8 mouse cellular contexts compared by ENCODE assay signal in genomic region chr19:37174116-37174715, GRCm38 (mm10). TPM values are rescaled to one million over a fixed set of nuclear protein-coding genes. Genes with fewer than 3 reads are reported as not detected.
DNase-seq lines count a peak whose midpoint lies in the region; ATAC-seq and TF ChIP-seq lines count a peak whose summit lies in the region.

No protein-coding gene starts in this region.

- POLR2A ChIA-PET in Patski (lab: Charles Lee), result interaction anchor here (0.6 to 1.7 kb wide), 3 partner anchors 31 to 253 kb away, joined by 4 to 12 read pairs (median 5); no protein-coding TSS in a partner anchor

- under 1% methylated on average over 70 of the region's 70 CpGs for WGBS in forebrain, embryonic 15.5 days
- under 1% methylated on average over 69 of the region's 70 CpGs for WGBS in hindbrain, embryonic 12.5 days
- WGBS in macrophage (ENCODE audit: missing documents), result under 1% methylated on average over 48 of the region's 70 CpGs

- peak overlapping the region; percentile 94 for H3K27ac ChIP-seq in forebrain, embryonic 15.5 days (replicated peaks)
- peak overlapping the region; percentile 85 for H3K27ac ChIP-seq in hindbrain, embryonic 12.5 days
- H3K27ac ChIP-seq in macrophage, result peak overlapping the region; percentile 18

- H3K4me1 ChIP-seq in forebrain, embryonic 15.5 days, result peaks cover 48% of the 10 kb centered on the region
- peaks cover 21% of the 10 kb centered on the region for H3K4me1 ChIP-seq in hindbrain, embryonic 12.5 days

- peaks cover 47% of the 10 kb centered on the region; the same call in 1 of the 2 replicates for H3K79me2 ChIP-seq in macrophage (ENCODE audit: inconsistent target)

- peak overlapping the region; percentile 98 for H3K4me2 ChIP-seq in forebrain, embryonic 15.5 days (replicated peaks)
- H3K4me2 ChIP-seq in hindbrain, embryonic 12.5 days (replicated peaks), result peak overlapping the region; percentile 92

- no peak for TF ChIP-seq CTCF in Patski (IDR thresholded peaks at IDR 0.05)

- peak overlapping the region; percentile 74 for H3K4me3 ChIP-seq in forebrain, embryonic 15.5 days
- peak overlapping the region; percentile 60 for H3K4me3 ChIP-seq in hindbrain, embryonic 12.5 days
- H3K4me3 ChIP-seq in macrophage (ENCODE audit: inconsistent target), result peak overlapping the region; percentile 60

- in situ Hi-C loops in Patski (cut with MboI; ENCODE audit: low pct_unique_long_range_greater_than_20kb), result no loop called here

- peak overlapping the region; percentile 74 for H3K9ac ChIP-seq in forebrain, embryonic 15.5 days (replicated peaks)
- peak overlapping the region; percentile 78 for H3K9ac ChIP-seq in hindbrain, embryonic 12.5 days

- no peak for DNase-seq in Patski (ENCODE audit: low read depth, low spot score)
- peak; percentile 69 for DNase-seq in cerebellum, adult 11 months
- peak; percentile 53 to 56 for DNase-seq in left cerebral cortex, adult 8-10 months (ENCODE audit: low spot score in 2 of 2)
- DNase-seq in right cerebral cortex, adult 18-20 months, result peak; percentile 63

- H3K27me3 ChIP-seq in Patski, result no peaks in the 10 kb centered on the region
- peaks cover 9% of the 10 kb centered on the region; the same call in 1 of the 2 replicates for H3K27me3 ChIP-seq in forebrain, embryonic 15.5 days
- H3K27me3 ChIP-seq in hindbrain, embryonic 12.5 days, result peaks cover 23% of the 10 kb centered on the region

- CTCF ChIA-PET in Patski (lab: Charles Lee), result no interaction called here

- peak; percentile 17 for ATAC-seq in Patski
- peak; percentile 71 for ATAC-seq in forebrain, embryonic 15.5 days (replicated peaks)
- peak; percentile 75 for ATAC-seq in hindbrain, embryonic 12.5 days (ENCODE audit: low FRiP score)
- ATAC-seq in erythroid progenitor cell, adult 5-6 weeks (replicated peaks; ENCODE audit: low FRiP score, poor library complexity, severe bottlenecking), result no peak

- no peaks in the 10 kb centered on the region for H3K9me3 ChIP-seq in forebrain, embryonic 15.5 days
- no peaks in the 10 kb centered on the region for H3K9me3 ChIP-seq in hindbrain, embryonic 12.5 days (replicated peaks)

- no peaks in the 10 kb centered on the region for H3K36me3 ChIP-seq in forebrain, embryonic 15.5 days
- H3K36me3 ChIP-seq in hindbrain, embryonic 12.5 days, result no peaks in the 10 kb centered on the region
- no peaks in the 10 kb centered on the region for H3K36me3 ChIP-seq in macrophage (ENCODE audit: inconsistent target)

RNA-seq across cellular contexts. Expression of gene March5, which starts 33.1 kb away (rescaled TPM):
- polyA plus RNA-seq in Patski (2021), result 121 TPM
- polyA plus RNA-seq in forebrain, embryonic 15.5 days (2015; fragmentation: Nextera tagmentation; extraction: Ambion mirVana), result 124 and 135 TPM in 2 replicates
- polyA plus RNA-seq in hindbrain, embryonic 12.5 days (2016; fragmentation: Nextera tagmentation; extraction: Ambion mirVana), result 151 and 154 TPM in 2 replicates
- total RNA-seq in left cerebral cortex, adult 8-10 months (2022), result 10 to 100 TPM; 78.2 to 89.8 (median 82.3) TPM
- 100 to 1,000 TPM in 19 of 26 experiments, 10 to 100 TPM in 7; 68.0 to 379 (median 161) TPM for total RNA-seq in macrophage (2018; cell fraction: chromatin; rRNA removed)
- total RNA-seq in macrophage (2018; cell fraction: cytosol; rRNA removed), result 100 to 1,000 TPM in 23 of 26 experiments, 10 to 100 TPM in 3; 98.1 to 272 (median 196) TPM
- 100 to 1,000 TPM in 25 of 26 experiments, 10 to 100 TPM in 1; 88.0 to 420 (median 192) TPM for total RNA-seq in macrophage (2018; cell fraction: nucleus; rRNA removed)
- polyA plus RNA-seq in macrophage (2018), result 78.5 to 135 TPM (median 91.9 TPM) in 3 replicates
- total RNA-seq in erythroid progenitor cell, adult 5-6 weeks (2015; ENCODE audit: low replicate concordance), result 361 and 388 TPM in 2 replicates
- 349 and 424 TPM in 2 replicates for total RNA-seq in erythroid progenitor cell, adult 5-6 weeks (2017; ENCODE audit: low replicate concordance)

RNA-seq across cellular contexts. Expression of gene Cpeb3, which starts 34.2 kb away (rescaled TPM):
- polyA plus RNA-seq in Patski (2021) (8.9 TPM), macrophage (2018) (7.8 to 16.1 TPM (median 11.7 TPM) in 3 replicates)
- polyA plus RNA-seq in forebrain, embryonic 15.5 days (2015; fragmentation: Nextera tagmentation; extraction: Ambion mirVana), result 7.4 and 10.1 TPM in 2 replicates
- polyA plus RNA-seq in hindbrain, embryonic 12.5 days (2016; fragmentation: Nextera tagmentation; extraction: Ambion mirVana), result 6.2 and 7.0 TPM in 2 replicates
- 10 to 100 TPM; 83.3 to 89.9 (median 85.4) TPM for total RNA-seq in left cerebral cortex, adult 8-10 months (2022)
- total RNA-seq in macrophage (2018; cell fraction: chromatin; rRNA removed), result 100 to 1,000 TPM in 6 of 26 experiments, 10 to 100 TPM in 18, 1 to 10 TPM in 2; 8.1 to 132 (median 57.2) TPM
- 10 to 100 TPM in 21 of 26 experiments, 1 to 10 TPM in 5; 5.9 to 38.3 (median 17.0) TPM for total RNA-seq in macrophage (2018; cell fraction: cytosol; rRNA removed)
- 100 to 1,000 TPM in 1 of 26 experiments, 10 to 100 TPM in 24, 1 to 10 TPM in 1; 9.2 to 104 (median 28.1) TPM for total RNA-seq in macrophage (2018; cell fraction: nucleus; rRNA removed)
- 39.6 and 42.8 TPM in 2 replicates for total RNA-seq in erythroid progenitor cell, adult 5-6 weeks (2015; ENCODE audit: low replicate concordance)
- 38.5 and 42.5 TPM in 2 replicates for total RNA-seq in erythroid progenitor cell, adult 5-6 weeks (2017; ENCODE audit: low replicate concordance)

Comparison
In these comparisons a context has a peak if more than half of its experiments do, and no peak if none do; other contexts are left out.
1. H3K27ac ChIP-seq: peak in every context shown above with its lines; median percentile 94 in forebrain, embryonic 15.5 days; 85 in hindbrain, embryonic 12.5 days; 18 in macrophage.